Mouse (Mus musculus) hematopoietic stem cell, adult 5-6 weeks (primary cell): Measurements from ENCODE around the gene Shisa7. TPM values are rescaled to one million over a fixed set of nuclear protein-coding genes. Genes with fewer than 3 reads are reported as not detected.
A peak's percentile ranks its signal among the peaks of the same experiment; 100 is the strongest.
"Not testable (repeated sequence)": the region's sequence is repeated elsewhere in the genome, so short reads cannot be mapped to it uniquely, and the experiment has no call there.

Experiments
- ATAC-seq, 2 experiments: fragments of 125-278 bp in 1 of 2; replicated peaks in 1 of 2; 2 replicates each; pipeline ENCODE4 v1.8.0; 2016 to 2017; ENCODE audit warnings: inconsistent platforms in 2 of 2, mild to moderate bottlenecking in 2 of 2, moderate number of reproducible peaks in 2 of 2, low read depth in 1 of 2, moderate TSS enrichment in 1 of 2; ENCODE audit not compliant: low FRiP score in 2 of 2, poor library complexity in 2 of 2, severe bottlenecking in 2 of 2, insufficient read depth in 1 of 2, low TSS enrichment in 1 of 2
- total RNA-seq: library from RNA; stranded (forward); fragments of 172-1452, 232-1000 nt; gene quantifications from 2 replicates; pipeline ENCODE4 v1.2.3, GENCODE M21; 2017

Gene Shisa7
- total RNA-seq = 0.06 and 0.45 TPM in 2 replicates

DNA sequence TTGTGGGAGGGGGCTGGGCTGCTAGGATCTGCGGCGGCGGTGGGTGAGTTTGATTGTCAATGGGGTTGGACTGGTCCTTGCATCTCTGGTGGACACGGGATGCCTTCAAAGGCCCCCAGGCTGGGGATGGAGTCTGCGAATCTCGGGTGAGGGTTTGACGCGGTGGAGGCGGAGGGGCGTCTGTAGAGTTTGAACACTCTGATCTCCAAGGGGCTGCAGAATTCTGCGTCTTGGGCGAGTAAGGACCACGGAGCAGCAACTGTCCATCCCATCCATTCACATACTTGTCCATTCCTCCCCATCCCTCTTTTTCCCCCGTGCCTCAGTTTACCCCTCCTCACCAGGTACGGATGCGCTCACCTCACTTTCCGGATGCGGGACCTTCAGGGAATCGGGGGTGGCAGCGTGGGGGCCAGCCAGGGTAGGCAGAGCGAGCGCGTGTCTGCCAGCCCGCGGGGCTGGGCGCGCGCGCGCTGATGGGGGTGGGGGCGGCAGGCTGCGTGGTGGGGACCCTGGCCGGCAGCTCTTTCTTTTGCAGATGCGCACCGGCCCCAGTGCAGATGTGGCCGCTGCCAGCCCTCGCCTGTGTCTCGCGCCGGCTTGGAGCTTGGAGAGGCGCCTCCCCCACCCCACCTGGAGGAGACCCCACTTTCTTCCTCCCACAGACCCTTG, at the start of gene Shisa7:
Gene Shisa7, minus strand, starts transcription at position 452 of the 672 bp plus-strand sequence.
- ATAC-seq = no peak

GRCm38 (mm10) chr7:4886680-4887079, 42.2 kb upstream of the Shisa7 start:
- no peak for ATAC-seq

- not testable (repeated sequence) for ATAC-seq
Observed at GRCm38 (mm10) chr7:4879036-4879435, 34.5 kb upstream of the Shisa7 start.

GRCm38 (mm10) chr7:4878186-4878585, 33.7 kb upstream of the Shisa7 start:
- no peak for ATAC-seq

DNA sequence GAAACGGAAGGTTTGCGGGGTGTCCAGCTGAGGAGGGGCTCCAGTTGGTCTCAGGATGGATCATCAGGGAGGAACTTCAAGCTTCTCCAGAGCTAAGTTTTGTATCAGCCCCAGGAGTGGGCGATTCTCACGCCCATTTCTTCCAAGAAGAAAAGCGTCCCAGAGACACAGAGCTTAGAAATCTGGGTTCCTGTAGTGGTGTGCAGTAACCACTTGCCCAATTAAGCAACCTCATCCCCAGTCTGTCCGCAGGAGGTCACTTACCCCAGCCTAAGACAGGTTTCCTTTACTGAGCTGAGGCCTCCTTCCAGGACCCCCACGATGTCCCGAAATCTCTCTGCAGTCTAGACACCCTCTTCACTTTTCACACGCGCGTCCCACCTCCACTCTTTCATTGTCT, 32.7 kb upstream of the Shisa7 start:
- ATAC-seq = peak in 1 of 2 experiments; percentile 28; a peak in 3 of 4 replicates

DNA sequence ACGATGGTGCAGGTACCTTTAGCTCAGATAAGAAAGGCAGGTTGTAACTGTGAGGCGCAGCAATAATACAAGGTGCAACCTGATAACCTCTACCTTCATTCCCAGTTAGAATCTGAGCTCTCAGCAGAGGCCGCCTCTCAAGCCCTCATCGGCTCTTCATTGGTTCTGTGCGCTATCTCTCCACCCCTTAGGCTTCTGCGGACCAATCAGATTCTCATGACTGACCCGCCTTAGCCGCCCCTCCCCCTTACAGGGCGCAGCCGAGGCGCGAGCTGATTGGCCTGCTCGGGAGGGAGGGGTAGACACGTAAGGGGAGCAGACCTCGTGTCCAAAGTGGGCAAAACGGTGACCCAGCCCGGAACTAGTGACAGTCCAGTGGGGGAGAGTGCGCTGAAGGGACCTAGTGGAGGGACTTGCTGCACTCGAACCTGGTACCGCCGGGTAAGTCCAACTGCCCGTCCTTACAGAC, 32.3 kb upstream of the Shisa7 start, which contains the start of gene Isoc2a:
Gene Isoc2a, plus strand, starts transcription at position 401 of the 469 bp plus-strand sequence.
- peak; percentile 100 for ATAC-seq

DNA sequence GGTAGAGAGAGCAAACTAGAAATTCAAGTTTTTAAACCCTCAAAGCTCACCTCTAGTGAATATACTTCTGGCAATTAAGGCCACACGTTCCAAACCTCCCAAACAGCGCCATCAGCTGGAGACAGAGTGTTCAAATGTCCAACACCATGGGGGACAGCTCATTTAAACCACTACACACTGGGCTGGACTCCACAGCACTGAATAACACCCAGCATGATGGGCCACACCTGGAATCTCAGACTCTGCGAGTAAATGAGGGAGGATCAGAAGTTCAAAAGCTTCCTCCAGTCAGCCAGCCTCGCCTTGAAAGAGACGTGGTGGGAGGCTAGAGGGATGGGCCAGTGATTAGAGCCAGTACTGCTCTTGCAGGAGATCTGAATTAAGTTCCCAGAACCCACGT, 25.6 kb upstream of the Shisa7 start, which contains the start of gene Isoc2b:
Gene Isoc2b, minus strand, starts transcription at position 126 of the 400 bp plus-strand sequence.
- ATAC-seq = no peak

DNA sequence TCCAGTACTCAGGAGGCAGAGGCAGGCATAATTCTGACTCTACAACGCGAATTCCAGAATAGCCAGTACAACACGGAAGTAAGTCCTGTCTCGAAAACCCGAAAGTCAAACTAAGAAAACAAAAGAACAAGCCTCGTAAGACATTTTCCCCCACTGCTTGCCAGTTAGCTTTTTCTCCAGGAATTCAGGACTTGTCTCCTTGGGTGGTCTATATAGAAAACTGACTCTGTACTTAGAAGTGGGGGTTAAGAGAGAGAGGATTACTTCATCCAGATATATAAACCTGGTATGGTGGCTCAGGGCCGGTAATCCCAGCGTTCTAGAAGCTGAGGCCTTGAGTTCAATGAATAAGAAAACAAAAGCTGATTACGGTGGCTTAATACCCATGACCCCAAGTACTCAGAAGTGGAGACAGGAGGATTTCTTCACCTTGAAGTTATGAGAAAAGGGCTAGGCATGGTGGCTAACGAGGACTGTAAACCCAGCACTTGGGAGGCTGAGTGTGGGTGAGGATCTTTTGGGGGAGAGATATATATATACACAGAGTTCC, 22.2 kb upstream of the Shisa7 start:
- 0 out of 4 replicates have a peak, but pooled peaks of 1 of the 2 experiments have one; percentile 5 for ATAC-seq

GRCm38 (mm10) chr7:4865579-4866493, 21.3 kb upstream of the Shisa7 start:
- peak; percentile 99 for ATAC-seq

- ATAC-seq = no peak
Observed at GRCm38 (mm10) chr7:4865090-4865489, 20.6 kb upstream of the Shisa7 start.

GRCm38 (mm10) chr7:4864130-4864845, 19.8 kb upstream of the Shisa7 start:
- ATAC-seq = no peak

GRCm38 (mm10) chr7:4863541-4864080, 19.1 kb upstream of the Shisa7 start:
- no peak for ATAC-seq

DNA sequence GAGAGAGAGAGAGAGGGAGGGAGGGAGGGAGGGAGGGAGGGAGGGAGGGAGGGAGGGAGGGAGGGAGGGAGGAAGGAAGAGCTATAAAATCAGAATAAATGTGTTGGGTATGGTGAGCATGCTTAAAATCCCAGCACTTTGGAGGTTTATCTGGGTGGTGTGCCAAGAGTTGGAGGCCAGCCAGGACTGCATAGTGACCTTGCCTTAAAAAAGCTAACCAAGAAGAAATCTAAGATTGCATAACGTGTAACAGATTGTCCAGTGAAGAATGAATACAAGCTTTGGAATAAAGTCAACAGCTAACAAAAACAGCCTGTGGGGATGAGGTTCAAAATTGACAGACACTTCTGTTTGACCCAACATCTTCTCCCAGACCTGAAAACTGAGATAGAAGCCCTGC, 18.5 kb upstream of the Shisa7 start:
- ATAC-seq = no peak

- ATAC-seq = not testable (repeated sequence)
Observed at GRCm38 (mm10) chr7:4860926-4861325, 16.4 kb upstream of the Shisa7 start.

- no peak for ATAC-seq
Observed at GRCm38 (mm10) chr7:4859418-4859978, 15.0 kb upstream of the Shisa7 start.

- no peak for ATAC-seq
Observed at GRCm38 (mm10) chr7:4857321-4857720, 12.8 kb upstream of the Shisa7 start.

DNA sequence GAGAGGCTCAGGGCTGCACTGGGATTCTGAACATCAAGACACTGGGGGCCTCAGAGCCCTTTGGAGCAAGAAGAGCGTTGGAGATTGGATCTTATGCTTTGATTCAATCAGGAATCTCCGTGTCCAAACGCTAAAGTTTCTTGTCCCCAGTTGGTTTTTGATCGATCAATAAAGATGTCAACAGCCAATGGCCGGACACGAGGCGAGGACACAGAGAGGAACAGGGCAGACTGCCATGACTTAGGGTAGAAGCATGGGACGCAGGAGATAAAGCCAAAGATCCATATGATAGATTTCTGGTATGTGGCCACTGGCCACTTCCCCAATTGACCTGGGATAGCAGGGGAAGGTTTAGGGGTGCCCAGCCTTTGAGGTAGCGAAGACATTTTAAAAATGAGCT, 12.0 kb upstream of the Shisa7 start:
- no peak for ATAC-seq
